Mouse (Mus musculus): ENCODE measurements around the gene 4930550C14Rik.
A peak's percentile ranks its signal among the peaks of the same experiment; 100 is the strongest.

4930550C14Rik gene

DNA sequence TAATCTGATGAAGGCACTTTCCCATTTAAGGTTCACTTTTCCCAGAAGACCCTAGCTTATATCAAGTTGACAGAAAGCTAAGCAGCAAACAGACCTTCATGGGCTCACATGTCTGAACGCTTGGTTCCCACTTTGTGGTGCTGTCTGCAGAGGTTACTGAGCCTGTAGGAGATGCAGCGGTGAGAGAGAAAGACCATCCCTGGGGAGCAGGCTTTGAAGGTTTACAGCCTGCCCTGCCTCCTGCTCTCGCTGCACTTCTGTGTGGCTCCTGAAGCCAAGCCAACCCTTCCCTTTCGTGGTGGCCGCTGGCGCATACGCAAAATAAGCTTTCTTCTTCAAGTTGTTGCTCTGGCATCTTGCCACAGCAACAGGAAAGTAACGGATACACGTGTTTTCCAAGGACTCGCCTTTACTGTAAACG lies at the start of gene 4930550C14Rik:
Gene 4930550C14Rik, plus strand, starts transcription at position 35 of the 421 bp plus-strand sequence.
- DNase-seq (ENCODE audit: low spot score in 2 of 2): no peak

DNA sequence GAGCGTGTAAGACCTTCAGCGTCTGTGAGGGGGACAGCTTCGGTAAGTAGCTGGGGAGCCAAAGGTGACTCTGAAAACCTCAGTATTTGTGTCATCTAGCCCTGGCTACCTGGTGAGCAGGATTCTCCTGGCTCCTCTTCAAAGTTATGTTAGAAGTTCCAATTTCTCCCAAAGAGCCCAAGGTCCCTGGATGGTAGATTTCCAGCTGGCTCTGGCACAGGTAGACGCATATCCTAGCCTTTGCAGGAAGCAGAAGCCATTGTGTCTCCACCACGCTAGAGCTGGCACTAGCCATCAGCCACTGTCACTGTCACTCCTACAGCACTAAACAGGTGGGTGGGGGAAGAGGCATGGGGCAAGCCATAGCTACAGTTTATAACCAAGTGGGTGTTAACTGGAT lies 49.0 kb upstream of the 4930550C14Rik start:
- no peak for DNase-seq (ENCODE audit: low spot score in 2 of 2)

DNA sequence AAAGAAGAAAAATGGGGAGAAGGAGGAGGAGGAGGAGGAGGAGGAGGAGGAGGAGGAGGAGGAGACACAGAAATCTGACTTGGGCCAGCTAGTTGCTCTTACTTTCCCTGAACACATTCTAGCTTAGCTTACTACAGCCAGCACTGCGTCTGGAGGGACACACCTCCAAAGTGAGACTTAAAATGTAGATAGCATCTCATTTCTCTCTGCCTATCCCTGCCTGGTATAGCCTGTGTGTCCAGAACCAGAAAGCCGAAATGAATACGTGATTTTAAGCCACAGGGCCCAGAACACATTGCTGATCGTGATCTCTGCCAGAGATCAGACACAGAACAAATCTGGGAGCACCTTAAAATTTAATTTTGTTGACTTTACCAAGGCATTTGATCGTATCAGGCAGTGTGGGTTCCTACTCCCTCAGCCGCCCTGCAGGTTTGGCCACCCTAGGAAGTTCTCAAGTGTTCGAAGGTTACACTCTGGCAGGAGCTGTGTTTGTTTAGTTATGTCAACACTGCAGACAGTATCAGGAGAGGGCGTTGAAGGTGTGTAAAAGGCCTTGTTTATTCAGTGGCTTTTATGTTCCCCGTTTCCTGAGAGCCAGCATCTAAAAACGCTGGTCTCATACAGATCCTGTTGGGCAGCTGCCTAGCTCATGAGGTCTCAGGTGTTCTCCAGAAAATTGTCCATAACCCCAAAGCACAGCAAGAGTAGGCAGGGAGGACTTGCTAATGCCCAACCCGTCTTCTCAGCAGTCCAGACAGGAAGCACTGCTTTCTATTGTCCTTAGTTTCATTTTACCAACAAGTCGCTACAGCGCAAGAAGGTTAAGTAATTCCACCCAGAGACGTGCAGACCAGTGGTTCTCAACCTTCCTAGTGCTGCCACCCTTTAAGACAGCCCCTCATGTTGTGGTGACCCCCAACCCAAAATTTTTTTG lies 45.6 kb upstream of the 4930550C14Rik start:
- DNase-seq (ENCODE audit: low spot score in 2 of 2): no peak

DNA sequence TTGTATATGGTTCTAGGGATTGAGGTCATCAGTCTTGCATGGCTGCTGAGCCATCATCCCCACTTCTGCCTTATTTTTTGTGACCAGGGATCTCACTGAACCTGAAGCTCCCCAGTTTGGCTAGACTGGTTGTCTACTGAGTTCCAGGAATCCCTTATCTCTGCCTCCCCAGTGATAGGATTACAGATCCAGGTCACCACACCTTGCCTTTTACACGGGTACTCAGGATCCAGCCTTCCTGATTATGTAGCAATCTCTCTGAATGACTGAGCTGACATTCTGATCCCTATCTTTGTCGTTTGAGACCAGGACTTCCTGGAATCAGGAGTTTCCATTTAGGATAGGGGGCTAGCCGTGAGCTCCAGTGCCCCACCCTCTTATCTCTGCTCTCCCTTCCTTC lies 30.8 kb upstream of the 4930550C14Rik start:
- DNase-seq (ENCODE audit: low spot score in 2 of 2): no peak

DNA sequence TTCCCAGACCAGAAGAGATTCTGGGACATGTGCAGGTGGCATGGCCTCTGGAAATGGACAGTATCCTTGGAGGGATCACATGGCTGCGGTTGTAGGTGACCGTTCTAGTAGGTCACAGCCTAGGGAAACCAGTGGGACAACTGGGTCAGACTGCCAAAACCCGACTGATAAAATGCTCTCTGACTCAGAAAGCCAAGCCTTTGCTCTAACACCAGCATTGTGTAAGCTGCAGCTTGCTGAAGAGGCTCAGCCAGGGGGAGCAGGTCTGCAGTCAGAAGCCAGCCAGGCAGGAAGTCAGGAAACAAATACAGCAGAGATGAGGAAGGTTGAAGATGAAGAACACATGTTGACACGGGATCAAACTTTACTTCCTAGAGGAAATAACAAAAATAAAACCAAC lies 26.2 kb upstream of the 4930550C14Rik start:
- no peak for DNase-seq (ENCODE audit: low spot score in 2 of 2)

DNA sequence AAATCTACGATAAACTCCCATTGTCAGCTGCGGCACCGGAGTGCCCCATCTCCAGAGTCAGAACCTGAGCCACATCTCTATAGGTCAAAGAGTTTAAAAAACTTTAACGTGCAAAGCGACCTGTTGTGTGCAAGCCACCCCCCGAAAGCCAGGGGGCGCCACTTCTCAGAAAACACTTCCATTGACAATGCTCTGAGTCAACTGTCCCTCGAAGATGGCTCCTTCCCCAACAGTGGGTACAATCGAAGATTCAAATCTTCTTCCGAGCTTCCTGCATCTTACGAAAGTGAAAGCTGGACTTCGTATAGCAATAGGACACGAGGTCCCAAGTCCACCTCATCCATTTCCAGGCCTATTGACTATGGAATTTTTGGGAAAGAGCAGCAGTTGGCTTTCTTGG lies 25.3 kb upstream of the 4930550C14Rik start:
- no peak for DNase-seq (ENCODE audit: low spot score in 2 of 2)

DNA sequence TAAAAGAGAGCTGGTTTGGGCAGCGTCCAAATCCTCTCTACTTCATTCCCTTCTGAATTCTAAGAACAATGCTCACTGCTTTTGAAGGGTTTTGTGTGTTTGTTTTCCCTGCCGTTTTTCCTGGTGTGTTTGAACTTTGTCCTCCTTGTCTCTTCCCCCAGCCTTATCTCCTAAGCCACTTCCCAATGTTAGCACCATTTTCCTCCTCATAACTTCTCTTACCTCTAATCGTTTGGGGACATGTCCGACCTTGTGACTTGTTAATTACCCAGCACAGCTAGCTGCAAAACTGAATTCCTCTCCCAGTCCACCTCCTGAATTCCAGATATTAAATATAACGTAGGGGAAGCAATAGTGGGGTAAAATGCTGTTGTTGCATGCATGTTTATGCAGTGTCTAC lies 24.5 kb upstream of the 4930550C14Rik start:
- DNase-seq (ENCODE audit: low spot score in 2 of 2): no peak

DNA sequence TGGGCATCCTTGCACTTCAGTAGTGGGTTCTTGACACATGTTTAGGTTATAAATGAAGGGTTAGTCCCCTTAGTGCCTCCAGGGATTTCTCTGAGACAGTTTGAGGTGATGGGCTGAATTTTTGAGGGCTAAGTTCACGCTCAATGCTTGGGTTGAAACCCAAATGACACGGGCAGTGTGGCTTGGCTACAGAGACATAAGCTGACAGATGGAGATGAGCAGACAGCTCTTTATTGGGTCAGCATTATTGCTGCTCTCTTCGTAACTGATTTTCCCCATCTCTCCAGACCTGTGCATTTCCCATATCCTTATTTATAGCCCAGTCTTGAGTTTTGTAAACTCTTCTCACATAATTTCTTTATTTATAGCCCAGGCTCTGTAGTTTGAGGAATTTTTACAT lies 24.0 kb upstream of the 4930550C14Rik start:
- no peak for DNase-seq (ENCODE audit: low spot score in 2 of 2)

DNA sequence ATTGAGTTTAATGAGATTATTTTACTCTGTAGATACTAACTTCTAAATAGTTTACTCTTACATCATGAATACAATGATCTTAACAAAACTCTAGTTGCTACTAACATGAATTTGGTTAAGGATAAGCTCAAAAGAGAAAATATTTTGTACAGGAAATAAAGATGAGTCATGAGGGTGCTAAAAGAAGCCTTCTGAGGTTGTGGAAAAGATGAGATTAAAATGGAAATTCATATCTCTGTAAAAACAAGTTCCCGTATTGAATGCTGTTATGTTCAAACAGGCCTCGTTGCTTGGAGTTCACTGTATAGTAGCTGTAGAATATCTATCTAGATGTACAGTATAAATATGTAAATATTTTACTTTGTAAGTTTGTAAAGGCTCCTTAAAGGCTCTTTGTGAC lies 21.5 kb upstream of the 4930550C14Rik start:
- no peak for DNase-seq (ENCODE audit: low spot score in 2 of 2)

DNA sequence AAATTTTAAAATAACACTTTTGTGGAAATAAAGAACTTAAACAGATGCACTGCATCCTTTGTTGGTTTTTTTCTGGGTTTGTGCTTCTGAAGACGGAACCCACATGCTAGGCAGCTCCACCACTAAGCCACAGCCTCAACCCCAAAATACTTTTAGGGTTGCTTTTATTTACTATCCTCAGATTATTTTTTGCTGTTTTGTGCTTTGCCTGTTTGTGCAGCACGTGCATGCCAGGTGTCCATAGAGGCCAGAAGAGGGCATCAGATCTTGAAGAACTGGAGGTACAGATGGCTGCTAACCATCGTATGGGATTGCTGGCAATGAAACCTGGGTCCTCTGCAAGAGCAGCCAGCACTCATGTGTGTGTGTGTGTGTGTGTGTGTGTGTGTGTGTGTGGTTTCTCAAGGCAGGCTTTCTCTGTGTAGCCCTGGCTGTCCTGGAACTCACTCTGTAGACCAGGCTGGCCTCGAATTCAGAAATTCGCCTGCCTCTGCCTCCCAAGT lies 21.0 kb upstream of the 4930550C14Rik start:
- no peak for DNase-seq (ENCODE audit: low spot score in 2 of 2)

DNA sequence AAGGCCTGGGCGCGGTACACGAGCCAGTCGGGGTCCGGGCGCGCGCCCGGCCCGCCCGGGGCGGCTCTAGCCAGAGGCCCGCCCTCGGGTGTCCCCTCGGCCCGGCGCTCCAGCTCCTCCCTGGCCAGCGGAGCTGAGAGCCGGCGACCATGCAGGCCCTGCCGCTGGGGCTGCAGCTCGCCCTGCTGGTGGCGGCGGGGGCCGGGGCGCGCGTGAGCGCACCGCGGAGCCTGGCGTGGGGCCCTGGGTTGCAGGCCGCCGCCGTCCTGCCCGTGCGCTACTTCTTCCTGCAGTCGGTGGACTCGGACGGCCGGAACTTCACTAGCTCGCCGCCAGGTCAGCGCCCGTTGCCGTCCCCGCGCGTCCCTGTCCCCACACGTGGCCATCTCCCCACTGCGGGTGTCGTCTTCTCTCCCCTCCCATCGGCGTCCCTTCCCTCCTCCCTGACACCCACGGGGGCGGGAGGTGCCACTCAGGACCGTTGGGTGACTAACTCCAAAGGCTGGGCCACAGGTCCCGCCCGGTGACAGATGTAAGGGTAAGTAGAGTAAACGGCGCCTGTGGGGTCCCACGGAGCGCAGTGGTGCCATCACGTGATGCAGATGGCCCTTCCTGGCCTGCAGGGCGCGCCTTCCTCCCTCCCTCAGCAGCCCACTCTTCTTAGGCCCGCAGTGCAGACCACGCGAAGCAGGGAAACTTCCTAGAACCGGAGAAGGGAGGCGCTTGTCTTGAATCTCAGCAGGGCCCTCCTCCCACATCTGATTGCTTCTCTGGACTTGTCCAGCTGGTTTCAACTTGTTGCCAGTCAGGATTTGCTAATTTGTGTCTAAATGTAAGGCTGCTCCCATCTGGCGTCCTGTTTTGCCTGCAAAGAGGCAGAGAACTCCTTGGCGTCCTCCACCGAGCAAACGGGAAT lies 17.9 kb upstream of the 4930550C14Rik start, which contains the start of gene Kdelc2:
Gene Kdelc2, plus strand, starts transcription at position 75 of the 916 bp plus-strand sequence.
- peak; percentile 72 to 88 for DNase-seq (ENCODE audit: low spot score in 2 of 2)

DNA sequence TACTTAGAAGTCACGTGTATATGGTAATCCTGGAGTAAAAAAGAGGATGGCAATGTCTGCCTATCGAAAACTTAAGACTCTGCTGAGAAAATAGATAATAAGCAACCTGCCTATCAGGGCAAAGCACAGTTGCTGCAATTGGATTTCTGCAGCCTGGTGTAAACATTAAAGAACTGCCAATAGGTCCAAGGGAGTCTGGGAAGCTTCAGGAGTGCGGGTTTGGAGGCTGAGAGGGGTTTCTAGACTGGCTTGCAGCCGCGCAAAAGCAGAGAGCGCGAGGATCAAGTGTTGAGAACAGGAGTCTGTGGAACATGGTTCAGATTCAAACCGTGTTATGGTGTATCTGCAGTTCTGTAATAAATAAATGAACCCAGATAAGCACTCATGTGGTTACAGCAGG lies 17.3 kb upstream of the 4930550C14Rik start:
- DNase-seq (ENCODE audit: low spot score in 2 of 2): no peak

DNA sequence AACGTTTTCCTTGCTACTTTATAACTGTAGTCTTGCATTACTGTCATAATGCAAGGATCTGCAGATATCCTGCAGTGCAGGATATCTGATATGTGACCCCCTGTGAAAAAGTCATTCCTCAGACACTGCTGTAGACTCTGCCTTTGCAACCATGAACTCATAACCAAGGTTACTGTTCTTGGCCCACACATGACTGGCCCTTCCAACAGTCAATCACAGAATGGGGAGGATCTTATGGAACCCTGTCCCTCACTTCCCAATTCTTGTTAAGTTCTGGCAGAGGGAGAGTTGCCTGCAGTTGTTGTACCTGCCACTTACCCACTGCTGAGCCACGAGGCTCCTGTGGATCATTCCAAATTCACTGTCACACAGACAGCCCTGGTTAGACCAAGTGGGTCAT lies 14.7 kb upstream of the 4930550C14Rik start:
- DNase-seq (ENCODE audit: low spot score in 2 of 2): no peak

DNA sequence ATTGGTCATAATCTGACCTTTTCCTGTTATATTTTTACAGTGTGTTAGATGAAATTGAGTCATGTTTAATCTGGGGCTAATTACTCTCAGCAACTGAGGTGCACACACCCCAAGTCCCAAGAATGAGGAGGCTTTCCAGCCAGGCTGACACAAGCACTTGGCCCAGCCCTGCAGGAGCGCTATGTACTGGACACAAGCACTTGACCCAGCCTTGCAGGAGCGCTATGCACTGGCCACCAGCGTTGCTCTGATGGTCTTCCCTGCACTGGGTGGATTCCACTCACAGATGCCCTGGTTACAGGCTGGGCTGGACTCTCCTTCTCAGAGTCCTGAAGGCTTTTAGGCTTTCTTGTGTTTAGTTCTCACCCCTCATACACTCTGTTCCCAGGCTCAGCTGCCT lies 13.0 kb upstream of the 4930550C14Rik start:
- no peak for DNase-seq (ENCODE audit: low spot score in 2 of 2)

DNA sequence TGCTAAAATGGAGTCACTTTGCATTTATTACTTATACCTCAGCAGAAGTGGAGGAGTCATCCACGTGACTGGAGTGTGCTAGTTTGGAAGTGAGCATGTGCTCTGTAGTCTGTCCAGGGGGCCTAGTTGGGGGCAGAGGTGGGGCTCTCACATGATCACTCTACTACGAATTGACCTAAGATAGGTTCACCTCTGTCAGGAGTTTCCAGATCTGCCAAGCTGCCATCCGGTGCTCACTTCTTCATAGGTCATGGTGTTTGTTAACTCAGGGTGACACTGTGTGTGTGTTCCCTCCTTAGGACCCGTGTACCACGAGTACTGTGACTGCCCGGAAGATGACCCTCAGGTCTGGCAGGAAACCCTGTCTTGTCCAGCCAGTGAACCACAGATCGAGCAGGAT lies 12.0 kb upstream of the 4930550C14Rik start:
- DNase-seq (ENCODE audit: low spot score in 2 of 2): no peak

DNA sequence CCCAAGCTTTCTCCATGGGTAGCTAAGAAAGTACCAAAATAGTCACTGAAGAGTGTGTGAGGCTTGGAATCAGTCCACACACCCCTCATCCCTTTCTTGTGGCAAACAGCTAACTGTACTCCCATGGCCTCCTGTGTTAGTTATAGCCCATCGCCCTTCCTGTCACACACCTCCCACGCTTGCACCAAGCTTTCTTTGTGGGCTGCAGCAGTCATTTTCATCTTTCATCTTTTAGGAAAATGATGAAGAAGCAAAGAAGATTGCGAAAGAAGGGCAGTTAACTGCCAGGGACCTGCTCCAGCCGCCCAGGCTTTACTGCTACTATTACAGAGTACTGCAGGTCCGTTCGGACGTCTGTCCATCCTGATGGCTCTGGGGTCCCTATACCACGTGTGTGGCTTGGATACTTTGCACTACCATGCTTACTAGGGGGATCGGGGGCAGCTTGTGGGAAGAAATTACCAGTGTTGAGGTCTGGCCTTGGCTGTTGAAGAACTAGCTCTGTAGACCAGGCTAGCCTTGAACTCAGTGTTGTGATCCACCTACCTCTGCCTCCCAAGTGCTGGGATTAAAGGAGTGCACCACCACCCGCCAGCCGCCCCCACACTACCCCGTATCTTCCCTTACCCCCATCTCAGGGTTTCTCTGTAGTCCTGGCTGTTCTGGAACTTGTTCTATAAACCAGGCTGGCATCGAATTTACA lies 4.3 kb upstream of the 4930550C14Rik start:
- DNase-seq (ENCODE audit: low spot score in 2 of 2): no peak

DNA sequence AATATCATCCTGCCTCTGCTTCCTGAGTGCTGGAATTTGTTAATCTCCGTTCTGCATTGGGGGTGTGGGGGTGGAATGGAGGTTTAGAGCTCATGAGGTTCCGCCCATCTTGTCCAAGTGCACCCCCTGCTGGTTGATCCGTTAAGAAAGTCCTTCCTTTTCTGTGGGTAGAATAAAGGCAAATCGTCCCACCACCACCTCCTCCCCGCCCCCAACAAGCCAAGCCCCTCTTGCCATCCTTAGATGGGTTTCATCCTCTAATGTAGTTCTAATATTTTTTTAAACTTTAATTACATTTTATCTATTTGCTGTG lies 3.8 kb upstream of the 4930550C14Rik start:
- DNase-seq (ENCODE audit: low spot score in 2 of 2): no peak

DNA sequence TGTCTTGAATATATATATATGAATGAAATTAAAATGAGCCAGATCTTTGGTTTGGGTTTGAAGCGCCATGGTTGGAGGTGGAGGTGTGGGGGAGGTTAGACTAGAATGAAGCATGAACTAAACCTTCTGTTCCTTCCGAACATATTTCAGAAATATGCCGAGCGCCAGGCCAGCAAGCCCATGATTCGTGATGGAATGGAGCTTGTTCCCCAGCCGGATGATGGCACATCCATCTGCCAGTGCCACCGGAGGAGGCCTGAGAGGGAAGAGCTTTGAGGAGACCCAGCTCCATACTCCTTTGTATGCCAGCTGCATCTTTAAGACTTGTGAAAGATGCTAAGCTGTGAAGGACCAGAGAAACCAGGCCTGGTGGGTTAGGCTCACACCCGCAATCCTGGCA lies 2.6 kb upstream of the 4930550C14Rik start:
- DNase-seq (ENCODE audit: low spot score in 2 of 2): no peak

DNA sequence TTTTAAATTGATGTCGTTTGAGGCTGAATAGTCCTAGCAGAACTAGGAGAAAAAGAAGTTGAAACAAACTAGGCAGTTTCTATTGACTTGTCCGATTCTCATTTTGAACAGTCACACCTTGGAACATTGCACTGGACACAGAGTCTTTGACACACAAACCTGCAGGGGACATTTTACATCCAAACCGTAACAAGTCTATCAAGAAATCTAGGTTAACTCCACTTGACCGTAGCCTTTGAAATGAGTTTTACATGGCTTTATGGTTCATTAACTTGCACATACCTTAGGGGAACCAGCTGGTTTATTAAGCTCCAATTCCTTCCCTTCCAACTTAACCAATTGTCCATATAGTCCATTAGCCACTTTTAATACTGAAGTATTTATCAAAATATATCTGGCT lies 1.4 kb upstream of the 4930550C14Rik start:
- DNase-seq (ENCODE audit: low spot score in 2 of 2): no peak

DNA sequence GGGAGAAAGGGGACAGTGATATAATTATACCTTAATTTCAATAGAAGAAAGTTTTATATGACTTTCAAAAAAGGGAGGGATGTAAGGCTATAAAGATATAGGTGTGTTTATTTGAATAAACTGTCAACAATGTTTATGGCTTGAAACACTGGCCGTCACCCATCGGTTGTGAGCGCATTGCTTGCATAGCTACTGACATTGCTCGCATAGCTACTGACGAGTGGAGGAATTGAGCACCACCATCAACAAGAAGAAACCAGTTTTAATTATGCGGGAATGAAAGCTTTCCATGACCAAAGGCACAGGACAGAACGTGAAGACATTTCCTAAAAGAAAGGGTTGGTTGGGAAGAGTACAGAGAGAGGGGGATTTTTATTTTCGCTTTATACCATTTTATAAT lies 979 bp upstream of the 4930550C14Rik start:
- no peak for DNase-seq (ENCODE audit: low spot score in 2 of 2)

DNA sequence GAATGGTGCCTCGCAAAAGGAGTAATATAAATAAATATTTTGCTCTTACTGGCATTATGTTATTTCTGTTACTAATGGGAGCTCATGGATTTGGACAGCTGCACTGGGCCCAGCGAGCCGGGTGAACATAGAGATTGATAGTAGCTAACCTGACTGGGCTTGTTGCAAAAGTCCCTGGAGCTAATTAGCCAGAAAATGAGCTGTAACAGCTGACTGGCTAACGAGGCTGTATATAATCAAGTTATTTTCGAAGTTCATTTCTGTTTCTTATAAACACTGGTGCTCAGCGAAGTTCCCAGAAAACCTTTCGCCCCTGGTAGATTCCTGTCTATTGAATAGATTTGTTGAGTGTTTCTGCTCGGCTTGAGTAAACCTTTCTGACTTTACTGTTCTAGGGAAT lies 866 bp downstream of the 4930550C14Rik start:
- no peak for DNase-seq (ENCODE audit: low spot score in 2 of 2)
